Mouse (Mus musculus) forebrain, embryonic 13.5 days (tissue): ENCODE measurements around the gene Sbf1. TPM values are rescaled to one million over a fixed set of nuclear protein-coding genes. Genes with fewer than 3 reads are reported as not detected.
A peak's percentile ranks its signal among the peaks of the same experiment; 100 is the strongest.

ENCODE experiments used
- ATAC-seq: fragments of 200-750 bp; cut with Nextera tagmentation; 2 replicates; pipeline ENCODE4 v1.8.0; 2017
- H3K27ac ChIP-seq: fragments of 300-500 bp; sonication (generic); 2 replicates; pipeline ENCODE4 v1.5.1; 2015; ENCODE audit warnings: inconsistent platforms, mild to moderate bottlenecking, moderate library complexity
- H3K27me3 ChIP-seq: fragments of 300-500 bp; sonication (generic); 2 replicates; pipeline ENCODE4 v1.6.1; 2015; ENCODE audit warnings: mild to moderate bottlenecking, inconsistent platforms
- H3K36me3 ChIP-seq: fragments of 300-500 bp; sonication (generic); 2 replicates; pipeline ENCODE4 v1.6.1; 2015; ENCODE audit warnings: mild to moderate bottlenecking, inconsistent platforms; ENCODE audit not compliant: poor library complexity, severe bottlenecking
- H3K4me1 ChIP-seq: fragments of 300-500 bp; sonication (generic); 2 replicates; pipeline ENCODE4 v1.6.1; 2015; ENCODE audit warnings: inconsistent platforms
- H3K4me2 ChIP-seq: fragments of 300-500 bp; sonication (generic); 2 replicates; pipeline ENCODE4 v1.6.1; 2015; ENCODE audit warnings: inconsistent platforms, mild to moderate bottlenecking, moderate library complexity
- H3K4me3 ChIP-seq: fragments of 300-500 bp; sonication (generic); 2 replicates; pipeline ENCODE4 v1.5.1; 2015; ENCODE audit warnings: mild to moderate bottlenecking, inconsistent platforms
- H3K9ac ChIP-seq: fragments of 300-500 bp; sonication (generic); 2 replicates; pipeline ENCODE4 v1.6.1; 2015; ENCODE audit warnings: mild to moderate bottlenecking, inconsistent platforms
- H3K9me3 ChIP-seq: fragments of 300-500 bp; sonication (generic); replicated peaks from 2 replicates; pipeline ENCODE4 v1.6.1; 2016; ENCODE audit warnings: inconsistent platforms
- WGBS: fragments of 180-500 bp; shearing (Covaris S2); methylation state at CpG from one replicate; pipeline ENCODE4 v1.1.7; 2015; 5-methylcytosine and 5-hydroxymethylcytosine counted together
- polyA plus RNA-seq: library from polyadenylated mRNA; unstranded; fragments of >200 nt; fragmentation: Nextera tagmentation; extraction: Ambion mirVana; gene quantifications from 2 replicates; pipeline ENCODE4 v1.2.1, GENCODE M21; 2015

The Sbf1 gene
- polyA plus RNA-seq, 1 experiment from 2014 or later, result 66.0 TPM

- Histone ChIP-seq H3K36me3 (peaks cover 100% of the 10 kb centered on the region), H3K27ac (no peak overlapping the region), H3K9ac (no peak overlapping the region), H3K4me1 (no peaks in the 10 kb centered on the region), H3K27me3 (no peaks in the 10 kb centered on the region), H3K4me3 (no peak overlapping the region), H3K4me2 (no peak overlapping the region), H3K9me3 (no peaks in the 10 kb centered on the region)
- ATAC-seq, result no peak
- 78% methylated on average over 2 of the region's 2 CpGs for WGBS
These were observed 22.3 kb downstream of the Sbf1 start for GRCm38 (mm10) chr15:89292795-89293194.

DNA sequence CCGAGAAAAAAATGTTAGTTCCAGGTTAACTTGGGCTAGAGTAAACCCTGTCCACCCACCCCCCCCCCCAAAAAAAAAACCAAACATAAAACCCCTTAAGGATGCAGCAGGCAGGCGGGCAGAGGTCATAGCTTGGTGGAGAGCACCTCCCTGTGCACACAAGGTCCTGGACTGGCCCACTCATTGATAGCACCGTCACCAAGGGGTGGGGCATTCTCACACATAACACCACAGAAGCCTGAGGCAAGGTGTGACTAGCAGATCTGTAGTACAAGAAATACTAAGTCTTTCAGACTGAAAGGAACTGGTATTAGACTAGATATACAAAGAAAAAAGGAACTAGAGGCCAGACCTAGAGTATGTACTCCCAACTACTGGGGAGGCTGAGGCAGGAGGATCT lies 23.6 kb downstream of the Sbf1 start:
- Histone ChIP-seq H3K4me2 (no peak overlapping the region), H3K36me3 (peaks cover 100% of the 10 kb centered on the region), H3K27me3 (no peaks in the 10 kb centered on the region), H3K27ac (no peak overlapping the region), H3K9me3 (no peaks in the 10 kb centered on the region), H3K4me1 (no peaks in the 10 kb centered on the region), H3K4me3 (no peak overlapping the region), H3K9ac (no peak overlapping the region)
- no peak for ATAC-seq
- 92% methylated on average over 3 of the region's 3 CpGs for WGBS

GRCm38 (mm10) chr15:89289455-89289854 lies 25.7 kb downstream of the Sbf1 start:
- H3K27me3 ChIP-seq, result no peaks in the 10 kb centered on the region
- no peak overlapping the region for H3K4me3 ChIP-seq
- H3K27ac ChIP-seq, result no peak overlapping the region
- WGBS, result 95% methylated on average over 11 of the region's 11 CpGs
- H3K36me3 ChIP-seq, result peaks cover 98% of the 10 kb centered on the region
- no peak overlapping the region for H3K4me2 ChIP-seq
- H3K4me1 ChIP-seq, result no peaks in the 10 kb centered on the region
- ATAC-seq, result no peak
- H3K9me3 ChIP-seq, result no peaks in the 10 kb centered on the region
- H3K9ac ChIP-seq, result no peak overlapping the region

GRCm38 (mm10) chr15:89288227-89288767 lies 26.8 kb downstream of the Sbf1 start:
- peaks cover 98% of the 10 kb centered on the region for H3K36me3 ChIP-seq
- no peaks in the 10 kb centered on the region for H3K27me3 ChIP-seq
- no peak overlapping the region for H3K9ac ChIP-seq
- H3K9me3 ChIP-seq, result no peaks in the 10 kb centered on the region
- H3K27ac ChIP-seq, result no peak overlapping the region
- ATAC-seq, result peak; percentile 25; the same call in 1 of the 2 replicates
- H3K4me1 ChIP-seq, result no peaks in the 10 kb centered on the region
- WGBS, result 91% methylated on average over 23 of the region's 23 CpGs
- no peak overlapping the region for H3K4me2 ChIP-seq
- no peak overlapping the region for H3K4me3 ChIP-seq

DNA sequence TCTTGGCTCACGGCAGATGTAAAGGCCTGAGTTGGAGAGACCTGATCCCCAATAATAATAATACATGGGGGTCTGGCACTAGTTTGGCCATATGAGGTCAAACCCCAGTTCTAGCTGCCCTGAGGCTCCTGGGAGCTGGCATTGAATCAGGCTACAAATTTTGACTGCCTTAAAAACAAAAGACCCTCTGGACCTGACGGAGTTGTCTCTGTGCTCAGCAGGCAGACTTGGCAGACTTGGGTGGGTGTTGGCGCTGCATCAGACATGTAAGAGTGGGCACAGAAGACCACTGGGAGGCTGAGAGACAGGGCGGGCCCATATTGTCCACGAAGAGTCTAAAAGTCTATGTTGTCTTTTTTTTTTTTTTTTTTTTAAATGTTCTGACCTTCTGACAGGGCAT lies 28.5 kb downstream of the Sbf1 start:
- H3K9ac ChIP-seq, result no peak overlapping the region
- H3K4me3 ChIP-seq, result no peak overlapping the region
- H3K4me2 ChIP-seq, result no peak overlapping the region
- H3K27me3 ChIP-seq, result no peaks in the 10 kb centered on the region
- H3K27ac ChIP-seq, result no peak overlapping the region
- peaks cover 98% of the 10 kb centered on the region for H3K36me3 ChIP-seq
- ATAC-seq, result no peak
- no peaks in the 10 kb centered on the region for H3K9me3 ChIP-seq
- H3K4me1 ChIP-seq, result no peaks in the 10 kb centered on the region
- WGBS, result 84% methylated on average over 5 of the region's 5 CpGs

DNA sequence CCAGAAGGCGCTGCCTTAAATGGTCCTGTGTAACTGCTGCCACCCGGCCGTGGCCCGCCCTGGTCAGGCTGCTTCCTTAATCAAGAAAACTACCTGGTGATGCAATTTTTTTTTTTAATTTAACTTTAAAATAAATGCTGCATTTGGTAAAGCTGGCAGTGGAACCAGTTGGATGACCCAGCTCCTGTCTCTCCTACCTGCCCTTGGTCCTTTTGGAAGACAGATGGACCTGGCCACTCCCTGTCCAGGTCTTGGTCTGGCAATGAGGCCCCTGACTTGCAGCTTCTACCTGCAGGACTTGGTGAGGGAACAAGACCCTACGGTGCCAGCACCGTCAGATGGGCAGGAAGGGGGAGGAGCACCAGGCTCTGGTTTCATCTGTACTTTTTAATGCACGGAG lies 29.0 kb downstream of the Sbf1 start:
- H3K4me3 ChIP-seq, result no peak overlapping the region
- no peaks in the 10 kb centered on the region for H3K27me3 ChIP-seq
- no peaks in the 10 kb centered on the region for H3K4me1 ChIP-seq
- no peak for ATAC-seq
- peaks cover 98% of the 10 kb centered on the region for H3K36me3 ChIP-seq
- H3K4me2 ChIP-seq, result no peak overlapping the region
- no peak overlapping the region for H3K27ac ChIP-seq
- 91% methylated on average over 7 of the region's 7 CpGs for WGBS
- H3K9ac ChIP-seq, result no peak overlapping the region
- no peaks in the 10 kb centered on the region for H3K9me3 ChIP-seq

DNA sequence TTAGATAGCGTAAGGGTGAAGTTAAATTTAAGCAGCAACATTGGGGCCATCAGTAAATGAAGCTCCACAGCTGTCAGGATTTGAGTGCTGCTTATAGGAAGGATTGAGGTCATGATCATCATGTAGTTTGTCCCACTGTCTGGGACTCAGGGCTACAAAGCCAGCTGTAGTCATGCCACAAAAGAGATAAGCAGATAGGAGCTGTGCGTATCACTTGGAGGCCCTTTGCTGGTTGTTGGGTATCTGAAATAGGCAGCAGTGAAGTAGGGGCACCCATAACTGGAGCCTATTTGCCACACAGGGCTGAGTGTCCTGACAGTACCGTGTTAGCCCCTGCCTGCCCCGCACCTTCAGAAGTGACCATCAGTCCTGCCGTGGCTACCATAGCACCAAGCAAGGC lies 29.6 kb downstream of the Sbf1 start:
- ATAC-seq, result no peak
- Histone ChIP-seq H3K4me1 (no peaks in the 10 kb centered on the region), H3K9ac (no peak overlapping the region), H3K9me3 (no peaks in the 10 kb centered on the region), H3K4me3 (no peak overlapping the region), H3K27ac (no peak overlapping the region), H3K36me3 (peaks cover 98% of the 10 kb centered on the region), H3K27me3 (no peaks in the 10 kb centered on the region), H3K4me2 (no peak overlapping the region)
- 96% methylated on average over 5 of the region's 5 CpGs for WGBS

- peaks cover 98% of the 10 kb centered on the region for H3K36me3 ChIP-seq
These were observed 30.1 kb downstream of the Sbf1 start for GRCm38 (mm10) chr15:89285004-89285403.

GRCm38 (mm10) chr15:89284094-89284493 lies 31.0 kb downstream of the Sbf1 start:
- Histone ChIP-seq H3K27me3 (no peaks in the 10 kb centered on the region), H3K9me3 (no peaks in the 10 kb centered on the region), H3K36me3 (peaks cover 98% of the 10 kb centered on the region), H3K27ac (no peak overlapping the region), H3K4me1 (no peaks in the 10 kb centered on the region), H3K9ac (no peak overlapping the region), H3K4me3 (no peak overlapping the region), H3K4me2 (no peak overlapping the region)
- 76% methylated on average over 2 of the region's 2 CpGs for WGBS
- no peak for ATAC-seq

More at GRCm38 (mm10) chr15:89285004-89285403, 30.1 kb downstream of the Sbf1 start:
- Histone ChIP-seq H3K9me3 (no peaks in the 10 kb centered on the region), H3K27me3 (no peaks in the 10 kb centered on the region), H3K9ac (no peak overlapping the region), H3K4me2 (no peak overlapping the region), H3K4me3 (no peak overlapping the region), H3K27ac (no peak overlapping the region; the same call in 1 of the 2 replicates), H3K4me1 (no peaks in the 10 kb centered on the region)
- no peak for ATAC-seq

DNA sequence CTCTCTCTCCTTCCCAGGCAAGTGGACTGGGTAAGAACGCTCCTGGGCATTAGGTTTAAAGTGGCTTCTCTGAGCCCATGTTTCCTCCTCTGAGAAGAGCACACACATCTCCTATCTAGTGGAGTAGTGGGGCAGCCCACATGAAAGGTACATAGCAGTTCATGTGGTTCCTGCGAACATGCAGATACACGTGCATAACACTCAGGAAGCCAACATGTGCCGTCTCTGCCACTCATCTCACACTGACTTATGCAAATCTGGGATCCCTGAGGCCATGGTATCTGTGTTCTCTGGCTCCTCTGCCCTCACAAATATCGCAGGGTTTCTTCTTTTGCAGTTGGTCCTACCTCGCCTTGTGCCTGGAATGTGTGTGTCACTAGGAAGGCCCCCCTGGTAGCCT lies 32.6 kb downstream of the Sbf1 start:
- WGBS, result 80% methylated on average over 6 of the region's 6 CpGs
- Histone ChIP-seq H3K4me1 (no peaks in the 10 kb centered on the region), H3K9ac (no peak overlapping the region), H3K4me3 (no peak overlapping the region), H3K36me3 (peaks cover 98% of the 10 kb centered on the region), H3K27ac (no peak overlapping the region), H3K9me3 (no peaks in the 10 kb centered on the region), H3K4me2 (no peak overlapping the region), H3K27me3 (no peaks in the 10 kb centered on the region)
- no peak for ATAC-seq

DNA sequence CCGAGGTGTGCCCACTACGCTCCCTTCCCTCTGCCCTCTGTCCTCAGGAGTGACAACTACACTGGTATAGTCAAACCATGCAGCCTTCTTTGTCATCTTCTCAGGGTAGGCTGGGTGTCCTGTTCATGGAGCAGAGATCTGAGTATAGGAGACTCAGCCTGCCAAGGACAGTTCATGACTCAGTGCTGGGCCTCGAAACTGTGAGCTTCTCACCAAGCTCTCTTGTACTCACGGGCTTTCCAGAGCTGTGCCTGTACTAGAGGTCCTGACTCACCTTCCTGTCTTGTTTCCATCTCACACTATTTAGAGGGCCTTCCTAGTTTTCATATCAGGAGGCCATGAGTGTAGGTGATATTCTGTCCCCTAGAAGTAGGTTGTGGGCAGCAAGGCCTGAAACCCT lies 37.7 kb downstream of the Sbf1 start:
- Histone ChIP-seq H3K36me3 (peaks cover 97% of the 10 kb centered on the region), H3K4me1 (no peaks in the 10 kb centered on the region), H3K4me2 (no peak overlapping the region), H3K4me3 (no peak overlapping the region), H3K9me3 (no peaks in the 10 kb centered on the region), H3K27ac (no peak overlapping the region), H3K9ac (no peak overlapping the region), H3K27me3 (no peaks in the 10 kb centered on the region)
- ATAC-seq, result no peak
- 94% methylated on average over 4 of the region's 4 CpGs for WGBS

- Histone ChIP-seq H3K36me3 (peaks cover 90% of the 10 kb centered on the region), H3K27ac (no peak overlapping the region), H3K9ac (no peak overlapping the region), H3K9me3 (no peaks in the 10 kb centered on the region), H3K27me3 (no peaks in the 10 kb centered on the region), H3K4me1 (no peaks in the 10 kb centered on the region), H3K4me3 (no peak overlapping the region), H3K4me2 (no peak overlapping the region)
- ATAC-seq, result no peak
- 76% methylated on average over 3 of the region's 3 CpGs for WGBS
These were observed 39.6 kb downstream of the Sbf1 start for GRCm38 (mm10) chr15:89275497-89275896.

DNA sequence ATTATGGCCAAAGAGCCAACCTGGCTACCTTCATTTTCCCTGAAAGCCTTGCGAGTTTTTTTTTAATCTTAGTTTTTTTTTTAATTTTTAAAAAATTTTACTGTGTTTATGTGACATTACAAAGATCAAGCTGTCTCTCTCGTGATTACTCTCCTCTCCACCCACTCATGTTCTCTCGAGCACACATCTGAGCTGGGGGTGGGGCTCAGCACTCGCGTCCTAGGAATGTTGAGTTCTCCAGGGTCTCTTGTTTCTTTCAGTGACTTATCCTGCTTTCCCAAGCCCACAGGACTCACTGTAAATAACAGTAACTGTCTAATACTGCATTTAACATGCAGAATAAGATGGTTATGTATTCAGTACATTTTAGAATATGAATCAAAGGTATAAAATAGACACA lies 50.6 kb downstream of the Sbf1 start:
- Histone ChIP-seq H3K9me3 (no peaks in the 10 kb centered on the region), H3K4me1 (no peaks in the 10 kb centered on the region), H3K4me3 (no peak overlapping the region), H3K4me2 (no peak overlapping the region), H3K27ac (no peak overlapping the region), H3K27me3 (no peaks in the 10 kb centered on the region), H3K9ac (no peak overlapping the region), H3K36me3 (peaks cover 74% of the 10 kb centered on the region)
- WGBS, result 87% methylated on average over 5 of the region's 5 CpGs
- ATAC-seq, result no peak
